Mouse (Mus musculus) limb, embryonic 14.5 days (tissue): ENCODE data around the gene Zfp263. TPM values are rescaled to one million over a fixed set of nuclear protein-coding genes. Genes with fewer than 3 reads are reported as not detected.

ENCODE experiments used
- ATAC-seq: fragments of 200-750 bp; cut with Nextera tagmentation; 2 replicates; pipeline ENCODE4 v1.8.0; 2017; ENCODE audit warnings: low read depth, moderate number of reproducible peaks, moderate TSS enrichment; ENCODE audit not compliant: low FRiP score
- DNase-seq: peaks from one replicate; pipeline ENCODE4 v3.0.0-alpha.2; 2015; ENCODE audit warnings: low spot score
- H3K27ac ChIP-seq: fragments of 300-500 bp; sonication (generic); replicated peaks from 2 replicates; pipeline ENCODE4 v1.5.1; 2014; ENCODE audit warnings: low read depth, mild to moderate bottlenecking, low read length, moderate library complexity, mixed read lengths
- H3K27me3 ChIP-seq: fragments of 300-500 bp; sonication (generic); 2 replicates; pipeline ENCODE4 v1.6.1; 2014; ENCODE audit warnings: low read length, mixed read lengths; ENCODE audit not compliant: control insufficient read depth, insufficient read depth
- H3K36me3 ChIP-seq: fragments of 300-500 bp; sonication (generic); 2 replicates; pipeline ENCODE4 v1.6.1; 2014; ENCODE audit warnings: mild to moderate bottlenecking, low read length, moderate library complexity, mixed read lengths; ENCODE audit not compliant: control insufficient read depth, insufficient read depth
- H3K4me1 ChIP-seq: fragments of 300-500 bp; sonication (generic); 2 replicates; pipeline ENCODE4 v1.6.1; 2014; ENCODE audit warnings: antibody characterized with exemption, low read length, mixed read lengths; ENCODE audit not compliant: control insufficient read depth, insufficient read depth
- H3K4me2 ChIP-seq: fragments of 300-500 bp; sonication (generic); replicated peaks from 2 replicates; pipeline ENCODE4 v1.6.1; 2014; ENCODE audit warnings: low read depth, mild to moderate bottlenecking, low read length, moderate library complexity; ENCODE audit not compliant: severe bottlenecking
- H3K4me3 ChIP-seq: fragments of 300-500 bp; sonication (generic); replicated peaks from 2 replicates; pipeline ENCODE4 v1.5.1; 2014; ENCODE audit warnings: low read length
- H3K9ac ChIP-seq: fragments of 300-500 bp; sonication (generic); 2 replicates; pipeline ENCODE4 v1.6.1; 2014; ENCODE audit warnings: mild to moderate bottlenecking, low read depth, low read length, moderate library complexity; ENCODE audit not compliant: severe bottlenecking
- H3K9me3 ChIP-seq: fragments of 300-500 bp; sonication (generic); 2 replicates; pipeline ENCODE4 v1.6.1; 2016; ENCODE audit warnings: low read length; ENCODE audit not compliant: control insufficient read depth
- POLR2A ChIP-seq: fragments of 200-500 bp; IDR thresholded peaks from 2 replicates; pipeline ENCODE4 v1.8.0; 2012; ENCODE audit warnings: inconsistent platforms, mild to moderate bottlenecking, moderate library complexity, borderline replicate concordance; ENCODE audit not compliant: insufficient read depth, insufficient read length; ENCODE audit errors: extremely low read depth
- WGBS: fragments of 180-500 bp; shearing (Covaris S2); extraction: QIAGEN DNeasy Blood & Tissue Kit; methylation state at CpG from one replicate; pipeline ENCODE4 v1.1.7; 2014; 5-methylcytosine and 5-hydroxymethylcytosine counted together
- polyA plus RNA-seq, 2 experiments: library from polyadenylated mRNA; depleted of rRNA in 1 of 2; stranded (reverse) in 1 of 2; unstranded in 1 of 2; fragments of >200 nt; fragmentation: Nextera tagmentation in 1 of 2; extraction: Ambion mirVana in 1 of 2; gene quantifications; 2 replicates each; pipeline versions ENCODE4 v1.2.1 to v1.2.3; 2012 to 2014

Zfp263 gene
- polyA plus RNA-seq, 2 experiments, result 16.2 to 27.8 TPM

DNA sequence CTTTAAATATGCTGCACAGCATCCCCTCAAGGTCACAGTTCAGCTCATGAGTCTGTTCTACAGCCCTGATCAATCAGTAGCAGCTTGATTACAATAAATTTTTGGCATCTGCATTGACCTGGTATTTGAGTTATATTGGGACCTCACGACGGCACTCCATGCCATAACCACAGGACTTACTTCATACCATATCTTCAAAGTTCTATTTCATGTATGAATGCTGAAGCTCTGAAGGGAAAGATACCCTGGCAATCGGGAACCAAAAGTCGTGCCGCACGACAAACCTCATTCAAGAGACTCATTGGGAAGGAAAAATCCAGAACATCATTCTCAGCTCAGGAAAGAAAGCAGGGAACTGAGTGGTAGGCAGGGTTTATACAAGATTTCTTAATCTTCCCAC, 1.4 kb upstream of the Zfp263 start:
- Histone ChIP-seq H3K27ac (no peak overlapping the region), H3K4me1 (peaks cover 17% of the 10 kb centered on the region), H3K4me3 (no peak overlapping the region), H3K27me3 (no peaks in the 10 kb centered on the region), H3K9ac (no peak overlapping the region), H3K36me3 (peaks cover 18% of the 10 kb centered on the region), H3K4me2 (no peak overlapping the region), H3K9me3 (no peaks in the 10 kb centered on the region)
- ATAC-seq (no peak), DNase-seq (no peak)
- no peak for TF ChIP-seq POLR2A
- WGBS, result 96% methylated on average over 6 of the region's 6 CpGs

DNA sequence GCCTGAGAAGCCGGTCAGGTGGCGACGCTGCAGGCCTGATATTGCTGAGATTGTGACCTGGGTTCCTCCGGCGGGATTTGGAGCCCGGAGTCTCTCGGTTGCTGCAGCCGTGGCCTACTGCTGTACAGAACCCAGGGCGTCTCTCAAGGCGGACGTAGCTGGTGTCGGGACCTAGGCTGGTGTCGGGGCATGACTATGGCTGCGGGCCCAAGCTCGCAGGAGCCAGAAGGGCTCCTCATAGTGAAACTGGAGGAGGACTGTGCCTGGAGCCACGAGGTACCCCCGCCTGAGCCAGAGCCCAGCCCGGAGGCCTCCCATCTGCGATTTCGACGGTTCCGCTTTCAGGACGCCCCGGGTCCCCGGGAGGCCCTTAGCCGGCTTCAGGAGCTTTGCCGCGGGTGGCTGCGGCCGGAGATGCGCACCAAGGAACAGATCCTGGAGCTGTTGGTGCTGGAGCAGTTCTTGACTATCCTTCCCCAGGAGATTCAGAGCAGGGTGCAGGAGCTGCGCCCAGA, 350 bp downstream of the Zfp263 start:
- Histone ChIP-seq H3K4me1 (peaks cover 17% of the 10 kb centered on the region), H3K9me3 (peaks cover 15% of the 10 kb centered on the region), H3K4me2 (peak overlapping the region; percentile 85), H3K27ac (peak overlapping the region; percentile 90), H3K9ac (peak overlapping the region; percentile 86), H3K4me3 (peak overlapping the region; percentile 87), H3K36me3 (peaks cover 36% of the 10 kb centered on the region), H3K27me3 (no peaks in the 10 kb centered on the region)
- WGBS, result 0% methylated on average over 31 of the region's 32 CpGs
- no peak for TF ChIP-seq POLR2A
- DNase-seq (no peak), ATAC-seq (no peak; the same call in 1 of the 2 replicates)

DNA sequence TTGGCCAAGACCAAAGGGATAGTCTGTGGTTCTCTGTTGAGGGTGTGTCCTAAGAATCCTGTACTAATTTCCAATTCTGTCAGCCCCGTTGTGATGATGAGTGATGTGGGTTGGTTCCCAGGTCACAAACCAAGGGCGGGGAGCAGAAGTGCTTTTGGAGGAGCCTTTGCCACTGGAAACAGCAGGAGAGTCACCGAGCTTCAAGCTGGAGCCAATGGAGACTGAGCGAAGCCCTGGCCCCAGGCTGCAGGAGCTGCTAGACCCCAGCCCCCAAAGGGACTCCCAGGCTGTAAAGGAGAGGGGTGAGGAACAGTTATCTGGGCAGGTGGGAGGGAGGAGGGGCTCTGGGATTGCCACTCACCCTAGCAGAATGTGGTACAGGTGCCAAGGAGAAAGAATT, 1.8 kb downstream of the Zfp263 start:
- no peak for TF ChIP-seq POLR2A
- Histone ChIP-seq H3K9me3 (peaks cover 24% of the 10 kb centered on the region), H3K4me1 (peaks cover 17% of the 10 kb centered on the region), H3K27ac (no peak overlapping the region), H3K36me3 (peaks cover 50% of the 10 kb centered on the region), H3K4me2 (peak overlapping the region; percentile 85), H3K4me3 (peak overlapping the region; percentile 87; the same call in 1 of the 2 replicates), H3K27me3 (no peaks in the 10 kb centered on the region), H3K9ac (no peak overlapping the region)
- WGBS, result 85% methylated on average over 4 of the region's 4 CpGs
- ATAC-seq (no peak), DNase-seq (no peak)

DNA sequence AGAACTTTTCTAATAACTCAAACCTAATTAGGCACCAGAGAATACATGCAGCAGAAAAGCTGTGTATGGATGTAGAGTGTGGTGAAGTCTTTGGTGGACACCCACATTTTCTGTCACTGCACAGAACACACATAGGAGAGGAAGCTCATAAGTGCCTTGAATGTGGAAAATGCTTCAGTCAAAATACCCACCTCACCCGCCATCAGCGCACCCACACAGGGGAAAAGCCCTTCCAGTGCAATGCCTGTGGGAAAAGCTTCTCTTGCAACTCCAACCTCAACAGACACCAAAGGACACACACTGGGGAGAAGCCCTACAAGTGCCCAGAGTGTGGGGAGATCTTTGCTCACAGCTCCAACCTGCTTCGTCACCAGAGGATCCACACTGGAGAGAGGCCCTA, 5.1 kb downstream of the Zfp263 start:
- TF ChIP-seq POLR2A, result no peak
- H3K4me3 ChIP-seq, result no peak overlapping the region
- H3K36me3 ChIP-seq, result peaks cover 69% of the 10 kb centered on the region
- H3K27me3 ChIP-seq, result no peaks in the 10 kb centered on the region
- H3K27ac ChIP-seq, result no peak overlapping the region
- peaks cover 17% of the 10 kb centered on the region for H3K4me1 ChIP-seq
- peaks cover 24% of the 10 kb centered on the region for H3K9me3 ChIP-seq
- no peak for ATAC-seq
- H3K4me2 ChIP-seq, result no peak overlapping the region
- no peak for DNase-seq
- H3K9ac ChIP-seq, result no peak overlapping the region
- WGBS, result 99% methylated on average over 3 of the region's 3 CpGs

DNA sequence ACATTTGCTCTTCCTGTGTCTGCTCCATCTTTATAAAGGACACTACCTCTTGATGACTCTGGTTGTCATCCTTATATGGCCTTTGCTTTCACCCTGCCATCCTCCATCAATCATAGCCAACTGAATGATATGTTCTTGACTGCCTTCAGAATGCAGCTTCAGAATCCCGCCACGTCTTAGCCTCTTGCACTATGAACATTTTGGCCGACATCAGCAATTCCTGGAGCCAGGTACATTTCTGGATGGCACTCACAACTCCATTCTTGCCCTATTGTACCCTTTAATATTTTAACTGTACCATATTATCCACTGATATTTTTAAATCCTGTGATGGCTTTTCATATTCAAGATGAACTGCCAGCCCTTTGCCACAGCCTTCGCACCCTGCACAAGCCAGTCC, 27.7 kb downstream of the Zfp263 start:
- no peak for TF ChIP-seq POLR2A
- Histone ChIP-seq H3K9ac (no peak overlapping the region), H3K27ac (no peak overlapping the region), H3K4me1 (no peaks in the 10 kb centered on the region), H3K36me3 (no peaks in the 10 kb centered on the region), H3K9me3 (no peaks in the 10 kb centered on the region), H3K4me3 (no peak overlapping the region), H3K4me2 (no peak overlapping the region), H3K27me3 (no peaks in the 10 kb centered on the region)
- WGBS, result 95% methylated on average over 4 of the region's 4 CpGs
- ATAC-seq, result no peak
- no peak for DNase-seq

DNA sequence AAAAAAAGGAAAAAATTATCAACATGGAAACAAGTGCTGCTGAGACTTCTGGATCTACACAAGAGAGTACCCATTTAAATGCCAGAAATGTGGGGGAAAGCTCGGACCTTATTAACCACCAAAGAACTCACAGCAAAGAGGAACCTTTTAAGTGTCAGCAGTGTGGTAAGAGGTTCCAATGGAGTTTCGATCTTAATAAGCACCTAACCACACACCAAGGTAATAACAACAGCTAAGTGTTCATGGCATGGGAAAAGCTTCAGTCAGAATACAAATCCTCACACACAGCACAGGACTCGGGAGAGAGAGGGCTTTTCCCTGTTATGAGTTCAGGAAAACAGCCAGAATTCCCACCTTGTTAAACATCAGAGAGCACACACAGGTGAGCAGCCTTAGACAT, 32.5 kb downstream of the Zfp263 start:
- ATAC-seq (no peak), DNase-seq (no peak)
- Histone ChIP-seq H3K36me3 (no peaks in the 10 kb centered on the region), H3K4me1 (no peaks in the 10 kb centered on the region), H3K9me3 (no peaks in the 10 kb centered on the region), H3K27ac (no peak overlapping the region), H3K27me3 (no peaks in the 10 kb centered on the region), H3K4me2 (no peak overlapping the region), H3K4me3 (no peak overlapping the region), H3K9ac (no peak overlapping the region)
- no peak for TF ChIP-seq POLR2A
- WGBS, result 70% methylated on average over 3 of the region's 3 CpGs
